Mouse (Mus musculus): ENCODE results near the gene E330034G19Rik. TPM values are rescaled to one million over a fixed set of nuclear protein-coding genes. Genes with fewer than 3 reads are reported as not detected.

Gene E330034G19Rik
- not detected in 2 replicates for polyA plus RNA-seq (2015; fragmentation: Nextera tagmentation; extraction: Ambion mirVana)

DNA sequence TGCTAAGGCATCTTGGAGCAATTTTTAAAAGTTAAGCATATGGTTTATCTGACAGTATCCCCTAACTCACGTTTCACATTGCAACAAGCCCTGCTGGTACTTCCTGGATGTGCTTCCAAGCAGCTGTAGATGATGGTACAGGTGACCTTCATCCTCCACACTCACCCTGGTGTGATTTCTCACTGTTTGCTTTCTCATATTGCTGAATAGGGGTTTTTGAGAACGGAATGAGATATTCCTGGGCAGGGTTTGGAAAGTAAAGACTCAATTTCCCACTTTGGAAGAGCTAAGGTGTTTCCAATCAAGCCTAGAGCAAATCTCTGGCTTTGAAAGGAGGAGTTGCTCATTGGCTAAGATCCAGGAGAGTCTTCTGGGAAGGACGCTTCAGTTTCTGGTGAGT lies at the start of gene E330034G19Rik:
Gene E330034G19Rik (plus strand): TSS at position 301 of the 400 bp plus-strand sequence.
- no peak for ATAC-seq (replicated peaks; ENCODE audit: insufficient number of reproducible peaks, insufficient read depth, low FRiP score, low read depth)
- 45% methylated on average over 3 of the region's 3 CpGs for WGBS
- Histone ChIP-seq H3K27ac (no peak within 1 kb of the TSS), H3K4me2 (no peak within 1 kb of the TSS), H3K27me3 (no peaks in the 10 kb centered on the region), H3K36me3 (no peaks in the 10 kb centered on the region), H3K9me3 (replicated peaks) (no peaks in the 10 kb centered on the region), H3K9ac (no peak within 1 kb of the TSS), H3K4me3 (no peak within 1 kb of the TSS), H3K4me1 (replicated peaks) (no peaks in the 10 kb centered on the region)

- no peaks in the 10 kb centered on the region for H3K36me3 ChIP-seq
- H3K9ac ChIP-seq, result peak overlapping the region; percentile 91
- H3K27me3 ChIP-seq, result no peaks in the 10 kb centered on the region
- H3K4me1 ChIP-seq (replicated peaks), result peaks cover 18% of the 10 kb centered on the region
- ATAC-seq (replicated peaks; ENCODE audit: insufficient number of reproducible peaks, insufficient read depth, low FRiP score, low read depth), result peak; percentile 45; the same call in 1 of the 2 replicates
- peak overlapping the region; percentile 93 for H3K27ac ChIP-seq
- H3K4me3 ChIP-seq, result peak overlapping the region; percentile 83
- peak overlapping the region; percentile 89 for H3K4me2 ChIP-seq
- under 1% methylated on average over 40 of the region's 40 CpGs for WGBS
- no peaks in the 10 kb centered on the region for H3K9me3 ChIP-seq (replicated peaks)
These were observed 48.5 kb upstream of the E330034G19Rik start for GRCm38 (mm10) chr14:24244330-24245176.

DNA sequence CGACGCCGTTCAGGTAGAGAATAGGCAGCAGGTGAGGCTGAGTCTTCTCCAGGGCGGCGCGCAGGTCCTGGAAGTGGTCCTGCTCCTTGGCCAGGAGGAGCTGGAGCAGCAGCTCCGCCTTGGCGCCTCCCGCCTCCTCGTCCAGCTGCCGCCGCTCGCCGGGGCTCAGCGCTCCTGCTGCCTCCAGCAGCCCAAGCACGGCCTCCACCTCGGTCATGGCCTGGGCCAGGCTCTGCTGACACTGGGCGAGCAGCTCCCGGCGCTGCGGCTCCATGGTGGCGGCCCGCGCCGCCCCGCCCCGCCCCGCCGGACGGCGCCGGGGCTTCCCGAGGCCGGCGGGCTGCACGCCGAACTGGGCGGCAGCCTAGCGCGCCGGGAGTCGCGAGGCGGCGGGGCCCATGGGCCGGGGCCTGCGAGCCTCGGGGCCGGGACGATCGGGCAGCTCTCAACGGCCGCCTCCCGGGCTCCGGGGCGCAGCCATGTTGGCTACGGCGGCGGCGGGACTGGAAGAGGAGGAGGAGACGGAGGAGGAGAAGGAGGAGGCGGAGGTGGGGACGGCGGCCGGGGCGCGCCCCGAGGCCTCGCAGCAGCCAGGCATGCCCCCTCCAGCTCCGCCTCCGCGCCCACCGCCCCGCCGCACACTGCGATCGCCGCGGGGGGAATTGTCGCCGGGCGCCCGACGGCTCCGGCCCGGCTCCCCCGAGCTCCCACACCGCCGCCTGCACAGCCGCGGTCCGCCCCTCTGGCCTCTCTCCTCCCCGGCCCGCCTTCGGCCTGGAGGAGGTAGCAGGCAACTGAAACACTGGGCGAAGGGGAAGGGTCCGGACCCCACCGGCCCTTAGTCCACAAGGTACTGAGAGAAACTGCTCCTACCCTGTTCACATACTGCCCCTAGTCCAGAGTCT lies 47.6 kb upstream of the E330034G19Rik start, which contains the start of gene Dlg5:
Gene Dlg5 (minus strand): TSS at position 744 of the 905 bp plus-strand sequence.
- peak; percentile 82 for ATAC-seq (replicated peaks; ENCODE audit: insufficient number of reproducible peaks, insufficient read depth, low FRiP score, low read depth)
- H3K9me3 ChIP-seq (replicated peaks), result no peaks in the 10 kb centered on the region
- WGBS, result under 1% methylated on average over 86 of the region's 98 CpGs
- H3K9ac ChIP-seq, result peak within 1 kb of the TSS; percentile 91
- H3K27ac ChIP-seq, result peak within 1 kb of the TSS; percentile 93
- H3K4me3 ChIP-seq, result peak within 1 kb of the TSS; percentile 83
- no peaks in the 10 kb centered on the region for H3K27me3 ChIP-seq
- no peaks in the 10 kb centered on the region for H3K36me3 ChIP-seq
- peaks cover 13% of the 10 kb centered on the region for H3K4me1 ChIP-seq (replicated peaks)
- peak within 1 kb of the TSS; percentile 89 for H3K4me2 ChIP-seq

DNA sequence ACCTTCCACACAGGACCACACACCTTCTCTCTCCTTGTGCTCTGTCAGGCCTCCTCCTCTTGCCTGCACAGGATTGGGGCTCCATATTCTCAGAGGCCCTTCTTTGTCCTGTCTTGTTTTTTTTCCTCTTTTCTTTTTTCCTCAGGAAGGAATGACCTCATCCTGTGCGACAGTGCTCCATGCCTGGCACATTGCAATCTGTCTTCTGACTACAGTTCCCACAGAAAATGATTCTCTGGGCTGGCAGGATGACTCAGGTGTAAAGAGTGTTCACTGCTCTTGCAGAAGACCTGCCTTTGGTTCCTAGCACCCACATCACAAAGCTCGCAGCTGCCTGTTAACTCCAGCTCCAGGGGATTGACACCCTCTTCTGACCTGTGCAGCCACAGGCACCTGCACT lies 43.1 kb upstream of the E330034G19Rik start:
- Histone ChIP-seq H3K9ac (no peak overlapping the region), H3K9me3 (replicated peaks) (no peaks in the 10 kb centered on the region), H3K4me2 (no peak overlapping the region), H3K27me3 (no peaks in the 10 kb centered on the region), H3K4me3 (no peak overlapping the region), H3K4me1 (replicated peaks) (peaks cover 23% of the 10 kb centered on the region), H3K27ac (no peak overlapping the region), H3K36me3 (no peaks in the 10 kb centered on the region)
- ATAC-seq (replicated peaks; ENCODE audit: insufficient number of reproducible peaks, insufficient read depth, low FRiP score, low read depth), result no peak
- 45% methylated on average over 2 of the region's 2 CpGs for WGBS

- H3K4me3 ChIP-seq, result no peak overlapping the region
- H3K36me3 ChIP-seq, result no peaks in the 10 kb centered on the region
- WGBS, result 67% methylated on average over 1 of the region's 1 CpGs
- no peak for ATAC-seq (replicated peaks; ENCODE audit: insufficient number of reproducible peaks, insufficient read depth, low FRiP score, low read depth)
- H3K27me3 ChIP-seq, result no peaks in the 10 kb centered on the region
- no peaks in the 10 kb centered on the region for H3K9me3 ChIP-seq (replicated peaks)
- no peak overlapping the region for H3K4me2 ChIP-seq
- no peak overlapping the region for H3K27ac ChIP-seq
- H3K4me1 ChIP-seq (replicated peaks), result peaks cover 18% of the 10 kb centered on the region
- H3K9ac ChIP-seq, result no peak overlapping the region
These were observed 41.7 kb upstream of the E330034G19Rik start for GRCm38 (mm10) chr14:24251326-24251725.

DNA sequence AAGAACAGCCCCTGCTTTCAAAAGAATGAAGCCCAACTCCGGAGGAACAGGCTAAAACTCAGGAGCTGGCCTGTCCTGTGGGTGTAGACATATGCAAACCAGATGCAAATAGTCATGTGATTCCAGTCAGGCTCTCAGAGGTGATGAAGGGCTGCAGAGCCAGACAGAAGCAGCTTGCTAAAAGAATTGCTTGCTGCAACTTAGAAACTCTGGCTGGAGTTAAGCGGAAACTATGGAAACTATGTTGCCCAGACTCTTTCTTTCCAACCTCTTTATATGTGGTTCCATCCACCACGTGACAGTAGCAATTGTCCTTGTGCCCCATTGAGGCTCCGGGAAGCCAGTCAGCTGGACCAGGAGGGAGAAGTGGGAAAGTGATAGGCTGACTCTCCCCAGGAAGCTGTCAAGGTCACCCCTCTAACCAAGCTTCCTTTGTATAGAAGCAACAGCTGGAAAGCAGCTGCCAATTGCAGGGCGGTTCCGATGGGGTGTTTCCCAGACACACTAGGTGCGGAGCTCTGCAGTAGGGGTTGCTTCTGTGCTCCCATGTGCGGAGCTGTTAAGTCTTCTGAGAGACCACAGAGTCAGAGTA lies 39.3 kb upstream of the E330034G19Rik start:
- Histone ChIP-seq H3K9me3 (replicated peaks) (no peaks in the 10 kb centered on the region), H3K9ac (no peak overlapping the region), H3K4me1 (replicated peaks) (peaks cover 18% of the 10 kb centered on the region), H3K4me2 (peak overlapping the region; percentile 46), H3K36me3 (no peaks in the 10 kb centered on the region), H3K27ac (peak overlapping the region; percentile 88), H3K4me3 (peak overlapping the region; percentile 12; the same call in 1 of the 2 replicates), H3K27me3 (no peaks in the 10 kb centered on the region)
- ATAC-seq (replicated peaks; ENCODE audit: insufficient number of reproducible peaks, insufficient read depth, low FRiP score, low read depth), result peak; percentile 87
- 4% methylated on average over 8 of the region's 8 CpGs for WGBS

GRCm38 (mm10) chr14:24255956-24256355 lies 37.1 kb upstream of the E330034G19Rik start:
- Histone ChIP-seq H3K36me3 (no peaks in the 10 kb centered on the region), H3K4me2 (no peak overlapping the region), H3K4me3 (no peak overlapping the region), H3K9me3 (replicated peaks) (no peaks in the 10 kb centered on the region), H3K27me3 (no peaks in the 10 kb centered on the region), H3K27ac (no peak overlapping the region), H3K4me1 (replicated peaks) (peaks cover 18% of the 10 kb centered on the region), H3K9ac (no peak overlapping the region)
- ATAC-seq (replicated peaks; ENCODE audit: insufficient number of reproducible peaks, insufficient read depth, low FRiP score, low read depth), result no peak
- WGBS, result 68% methylated on average over 2 of the region's 2 CpGs

- Histone ChIP-seq H3K9me3 (replicated peaks) (no peaks in the 10 kb centered on the region), H3K27me3 (no peaks in the 10 kb centered on the region), H3K4me1 (replicated peaks) (no peaks in the 10 kb centered on the region), H3K27ac (no peak overlapping the region), H3K36me3 (no peaks in the 10 kb centered on the region), H3K4me2 (no peak overlapping the region), H3K4me3 (no peak overlapping the region), H3K9ac (no peak overlapping the region)
- ATAC-seq (replicated peaks; ENCODE audit: insufficient number of reproducible peaks, insufficient read depth, low FRiP score, low read depth), result no peak
- 68% methylated on average over 4 of the region's 4 CpGs for WGBS
These were observed 32.6 kb upstream of the E330034G19Rik start for GRCm38 (mm10) chr14:24260391-24260790.

GRCm38 (mm10) chr14:24262382-24262781 lies 30.6 kb upstream of the E330034G19Rik start:
- Histone ChIP-seq H3K27me3 (no peaks in the 10 kb centered on the region), H3K9me3 (replicated peaks) (no peaks in the 10 kb centered on the region), H3K27ac (no peak overlapping the region), H3K9ac (no peak overlapping the region), H3K4me3 (no peak overlapping the region), H3K4me1 (replicated peaks) (no peaks in the 10 kb centered on the region), H3K36me3 (no peaks in the 10 kb centered on the region), H3K4me2 (no peak overlapping the region)
- no peak for ATAC-seq (replicated peaks; ENCODE audit: insufficient number of reproducible peaks, insufficient read depth, low FRiP score, low read depth)
- 85% methylated on average over 6 of the region's 6 CpGs for WGBS

- H3K4me2 ChIP-seq, result no peak overlapping the region
- H3K9me3 ChIP-seq (replicated peaks), result no peaks in the 10 kb centered on the region
- H3K27me3 ChIP-seq, result no peaks in the 10 kb centered on the region
- no peak overlapping the region for H3K27ac ChIP-seq
- ATAC-seq (replicated peaks; ENCODE audit: insufficient number of reproducible peaks, insufficient read depth, low FRiP score, low read depth), result no peak
- no peak overlapping the region for H3K4me3 ChIP-seq
- H3K9ac ChIP-seq, result no peak overlapping the region
- no peaks in the 10 kb centered on the region for H3K36me3 ChIP-seq
- H3K4me1 ChIP-seq (replicated peaks), result no peaks in the 10 kb centered on the region
- WGBS, result 64% methylated on average over 2 of the region's 2 CpGs
These were observed 30.1 kb upstream of the E330034G19Rik start for GRCm38 (mm10) chr14:24262915-24263314.

- no peaks in the 10 kb centered on the region for H3K9me3 ChIP-seq (replicated peaks)
- H3K27me3 ChIP-seq, result no peaks in the 10 kb centered on the region
- no peaks in the 10 kb centered on the region for H3K4me1 ChIP-seq (replicated peaks)
- H3K4me3 ChIP-seq, result no peak overlapping the region
- H3K36me3 ChIP-seq, result no peaks in the 10 kb centered on the region
- 77% methylated on average over 1 of the region's 1 CpGs for WGBS
- no peak for ATAC-seq (replicated peaks; ENCODE audit: insufficient number of reproducible peaks, insufficient read depth, low FRiP score, low read depth)
- H3K27ac ChIP-seq, result no peak overlapping the region
- no peak overlapping the region for H3K4me2 ChIP-seq
- H3K9ac ChIP-seq, result no peak overlapping the region
These were observed 23.4 kb upstream of the E330034G19Rik start for GRCm38 (mm10) chr14:24269571-24269970.
